Mouse (Mus musculus) stomach, embryonic 14.5 days (tissue): Measurements from ENCODE around the gene Slc5a5. TPM values are rescaled to one million over a fixed set of nuclear protein-coding genes. Genes with fewer than 3 reads are reported as not detected.
A peak's percentile ranks its signal among the peaks of the same experiment; 100 is the strongest.

Experiments
- ATAC-seq: fragments of 200-750 bp; cut with Nextera tagmentation; 2 replicates; pipeline ENCODE4 v1.8.0; 2017; ENCODE audit warnings: low read depth, moderate TSS enrichment; ENCODE audit not compliant: insufficient number of reproducible peaks, insufficient read depth, low FRiP score
- H3K27ac ChIP-seq: fragments of 300-500 bp; sonication (generic); 2 replicates; pipeline ENCODE4 v1.5.1; 2014; ENCODE audit warnings: mild to moderate bottlenecking, low read length, moderate library complexity, mixed read lengths
- H3K27me3 ChIP-seq: fragments of 300-500 bp; sonication (generic); 2 replicates; pipeline ENCODE4 v1.6.1; 2014; ENCODE audit warnings: low read length, control low read depth, mixed read lengths; ENCODE audit not compliant: control insufficient read depth, insufficient read depth
- H3K36me3 ChIP-seq: fragments of 300-500 bp; sonication (generic); 2 replicates; pipeline ENCODE4 v1.6.1; 2014; ENCODE audit warnings: mild to moderate bottlenecking, control low read depth, low read length, moderate library complexity, mixed read lengths; ENCODE audit not compliant: control insufficient read depth, insufficient read depth
- H3K4me1 ChIP-seq: fragments of 300-500 bp; sonication (generic); 2 replicates; pipeline ENCODE4 v1.6.1; 2014; ENCODE audit warnings: low read length, control low read depth, mixed read lengths; ENCODE audit not compliant: control insufficient read depth, insufficient read depth
- H3K4me2 ChIP-seq: fragments of 300-500 bp; sonication (generic); replicated peaks from 2 replicates; pipeline ENCODE4 v1.6.1; 2014; ENCODE audit warnings: low read depth, low read length, control low read depth
- H3K4me3 ChIP-seq: fragments of 300-500 bp; sonication (generic); 2 replicates; pipeline ENCODE4 v1.5.1; 2014; ENCODE audit warnings: low read depth, low read length, control low read depth
- H3K9ac ChIP-seq: fragments of 300-500 bp; sonication (generic); replicated peaks from 2 replicates; pipeline ENCODE4 v1.6.1; 2014; ENCODE audit warnings: low read depth, mild to moderate bottlenecking, control low read depth, low read length, moderate library complexity, mixed read lengths
- H3K9me3 ChIP-seq: fragments of 300-500 bp; sonication (generic); 2 replicates; pipeline ENCODE4 v1.6.1; 2016; ENCODE audit warnings: low read depth, low read length, control low read depth; ENCODE audit not compliant: control insufficient read depth
- WGBS: fragments of 180-500 bp; shearing (Covaris S2); extraction: QIAGEN DNeasy Blood & Tissue Kit; methylation state at CpG from one replicate; pipeline ENCODE4 v1.1.7; 2014; 5-methylcytosine and 5-hydroxymethylcytosine counted together
- polyA plus RNA-seq: library from polyadenylated mRNA; unstranded; fragments of >200 nt; fragmentation: Nextera tagmentation; extraction: Ambion mirVana; gene quantifications from 2 replicates; pipeline ENCODE4 v1.2.1, GENCODE M21; 2014

The Slc5a5 gene
- 4.2 and 4.8 TPM in 2 replicates for polyA plus RNA-seq

GRCm38 (mm10) chr8:70892022-70892895 is at the start of gene Slc5a5:
Slc5a5 (minus strand) TSS chr8:70892757.
- H3K27ac ChIP-seq = no peak within 1 kb of the TSS
- peak within 1 kb of the TSS; percentile 14; the same call in 1 of the 2 replicates for H3K9ac ChIP-seq
- no peaks in the 10 kb centered on the region for H3K9me3 ChIP-seq
- peak within 1 kb of the TSS; percentile 20 for H3K4me3 ChIP-seq
- peaks cover 20% of the 10 kb centered on the region for H3K27me3 ChIP-seq
- peaks cover 14% of the 10 kb centered on the region; the same call in 1 of the 2 replicates for H3K4me1 ChIP-seq
- peaks cover 25% of the 10 kb centered on the region for H3K36me3 ChIP-seq
- ATAC-seq = no peak
- 4% methylated on average over 80 of the region's 80 CpGs for WGBS
- peak within 1 kb of the TSS; percentile 39 for H3K4me2 ChIP-seq

- Histone ChIP-seq H3K4me3 (no peak overlapping the region), H3K4me1 (no peaks in the 10 kb centered on the region)
- 59% methylated on average over 2 of the region's 2 CpGs for WGBS
These were observed 48.9 kb upstream of the Slc5a5 start for GRCm38 (mm10) chr8:70941478-70941877.

GRCm38 (mm10) chr8:70937200-70937599 is 44.6 kb upstream of the Slc5a5 start:
- H3K36me3 ChIP-seq = no peaks in the 10 kb centered on the region
- no peak overlapping the region for H3K9ac ChIP-seq
- H3K9me3 ChIP-seq = no peaks in the 10 kb centered on the region
- H3K4me3 ChIP-seq = no peak overlapping the region
- H3K27me3 ChIP-seq = no peaks in the 10 kb centered on the region
- H3K4me1 ChIP-seq = no peaks in the 10 kb centered on the region
- no peak overlapping the region for H3K4me2 ChIP-seq
- ATAC-seq = no peak
- 87% methylated on average over 6 of the region's 6 CpGs for WGBS
- no peak overlapping the region for H3K27ac ChIP-seq

More at GRCm38 (mm10) chr8:70941478-70941877, 48.9 kb upstream of the Slc5a5 start:
- H3K27ac ChIP-seq = no peak overlapping the region
- no peak for ATAC-seq
- no peak overlapping the region for H3K4me2 ChIP-seq
- H3K36me3 ChIP-seq = no peaks in the 10 kb centered on the region
- no peaks in the 10 kb centered on the region for H3K27me3 ChIP-seq
- H3K9ac ChIP-seq = no peak overlapping the region
- H3K9me3 ChIP-seq = no peaks in the 10 kb centered on the region

GRCm38 (mm10) chr8:70934786-70935185 is 42.2 kb upstream of the Slc5a5 start:
- H3K9me3 ChIP-seq = no peaks in the 10 kb centered on the region
- no peak for ATAC-seq
- no peak overlapping the region for H3K4me3 ChIP-seq

GRCm38 (mm10) chr8:70933036-70933435 is 40.5 kb upstream of the Slc5a5 start:
- no peaks in the 10 kb centered on the region for H3K9me3 ChIP-seq
- H3K36me3 ChIP-seq = no peaks in the 10 kb centered on the region
- no peaks in the 10 kb centered on the region for H3K27me3 ChIP-seq
- H3K4me1 ChIP-seq = no peaks in the 10 kb centered on the region
- H3K27ac ChIP-seq = no peak overlapping the region
- no peak overlapping the region for H3K9ac ChIP-seq
- ATAC-seq = no peak
- H3K4me2 ChIP-seq = no peak overlapping the region
- WGBS = 80% methylated on average over 4 of the region's 4 CpGs
- no peak overlapping the region for H3K4me3 ChIP-seq

More at GRCm38 (mm10) chr8:70934786-70935185, 42.2 kb upstream of the Slc5a5 start:
- no peaks in the 10 kb centered on the region for H3K4me1 ChIP-seq
- no peak overlapping the region for H3K4me2 ChIP-seq
- WGBS = 68% methylated on average over 7 of the region's 7 CpGs
- no peaks in the 10 kb centered on the region for H3K36me3 ChIP-seq
- no peak overlapping the region for H3K9ac ChIP-seq
- H3K27ac ChIP-seq = no peak overlapping the region
- H3K27me3 ChIP-seq = no peaks in the 10 kb centered on the region

- 93% methylated on average over 11 of the region's 11 CpGs for WGBS
- H3K27ac ChIP-seq = no peak overlapping the region
These were observed 39.2 kb upstream of the Slc5a5 start for GRCm38 (mm10) chr8:70931731-70932130.

GRCm38 (mm10) chr8:70928778-70929322 is 36.3 kb upstream of the Slc5a5 start:
- Histone ChIP-seq H3K4me3 (no peak overlapping the region), H3K27ac (no peak overlapping the region), H3K9ac (no peak overlapping the region), H3K36me3 (no peaks in the 10 kb centered on the region), H3K4me1 (no peaks in the 10 kb centered on the region), H3K4me2 (no peak overlapping the region), H3K9me3 (no peaks in the 10 kb centered on the region), H3K27me3 (no peaks in the 10 kb centered on the region)
- 77% methylated on average over 5 of the region's 5 CpGs for WGBS
- no peak for ATAC-seq

More at GRCm38 (mm10) chr8:70931731-70932130, 39.2 kb upstream of the Slc5a5 start:
- Histone ChIP-seq H3K4me1 (no peaks in the 10 kb centered on the region), H3K27me3 (no peaks in the 10 kb centered on the region), H3K9ac (no peak overlapping the region), H3K4me2 (no peak overlapping the region), H3K4me3 (no peak overlapping the region), H3K36me3 (no peaks in the 10 kb centered on the region), H3K9me3 (no peaks in the 10 kb centered on the region)
- ATAC-seq = no peak

- no peaks in the 10 kb centered on the region for H3K36me3 ChIP-seq
- WGBS = 83% methylated on average over 3 of the region's 3 CpGs
- H3K9ac ChIP-seq = no peak overlapping the region
- H3K4me3 ChIP-seq = no peak overlapping the region
- no peak for ATAC-seq
- no peaks in the 10 kb centered on the region for H3K9me3 ChIP-seq
- H3K27ac ChIP-seq = no peak overlapping the region
- H3K4me2 ChIP-seq = no peak overlapping the region
- H3K4me1 ChIP-seq = no peaks in the 10 kb centered on the region
- H3K27me3 ChIP-seq = no peaks in the 10 kb centered on the region
These were observed 35.5 kb upstream of the Slc5a5 start for GRCm38 (mm10) chr8:70928096-70928495.
